Mouse (Mus musculus) ES-E14 (cell line): ENCODE data around the gene Rab5b. TPM values are rescaled to one million over a fixed set of nuclear protein-coding genes. Genes with fewer than 3 reads are reported as not detected.
"Not testable (repeated sequence)": the region's sequence is repeated elsewhere in the genome, so short reads cannot be mapped to it uniquely, and the experiment has no call there.

Experiments
- DNase-seq: peaks from one replicate; pipeline ENCODE4 v3.0.0-alpha.2; 2013; ENCODE audit warnings: low read depth, low spot score
- H3K27ac ChIP-seq: 2 replicates; pipeline ENCODE4 v1.5.1; 2012; ENCODE audit warnings: low read depth, mild to moderate bottlenecking, low read length, moderate library complexity, mixed read lengths; ENCODE audit not compliant: poor library complexity, insufficient read depth, severe bottlenecking
- H3K36me3 ChIP-seq: 2 replicates; pipeline ENCODE4 v1.6.1; 2012; ENCODE audit warnings: mild to moderate bottlenecking, low read length, moderate library complexity, mixed read lengths; ENCODE audit not compliant: control insufficient read depth, poor library complexity, insufficient read depth, severe bottlenecking
- H3K4me1 ChIP-seq, 2 experiments: fragments of 150-350 bp in 1 of 2; sonication (generic) in 1 of 2; 2 replicates each; pipeline ENCODE4 v1.6.1; 2012; ENCODE audit warnings: low read length in 2 of 2, mild to moderate bottlenecking in 1 of 2, mixed read lengths in 1 of 2; ENCODE audit not compliant: control insufficient read depth in 2 of 2, insufficient read depth in 2 of 2, poor library complexity in 1 of 2
- H3K4me3 ChIP-seq, 2 experiments: fragments of 150-350 bp in 1 of 2; sonication (generic) in 1 of 2; 2 replicates each; pipeline ENCODE4 v1.5.1; 2012; ENCODE audit warnings: low read length in 2 of 2, low read depth in 1 of 2, mild to moderate bottlenecking in 1 of 2, mixed read lengths in 1 of 2; ENCODE audit not compliant: insufficient read depth in 1 of 2, poor library complexity in 1 of 2, severe bottlenecking in 1 of 2
- H3K9ac ChIP-seq: 2 replicates; pipeline ENCODE4 v1.6.1; 2012; ENCODE audit warnings: low read depth, mild to moderate bottlenecking, low read length, mixed read lengths; ENCODE audit not compliant: poor library complexity, insufficient read depth, severe bottlenecking
- H3K9me3 ChIP-seq: fragments of 150-350 bp; sonication (generic); 2 replicates; pipeline ENCODE4 v1.6.1; 2012; ENCODE audit warnings: low read depth, mild to moderate bottlenecking, low read length; ENCODE audit not compliant: control insufficient read depth, insufficient read depth
- CHD2 ChIP-seq: IDR thresholded peaks from 2 replicates; pipeline ENCODE4 v1.6.1; 2014; ENCODE audit warnings: mild to moderate bottlenecking, low read depth, low read length, inconsistent platforms
- HCFC1 ChIP-seq: IDR thresholded peaks from 2 replicates; pipeline ENCODE4 v1.6.1; 2012; ENCODE audit warnings: low read length, inconsistent platforms, borderline replicate concordance; ENCODE audit not compliant: insufficient read depth
- MAFK ChIP-seq: IDR thresholded peaks from 2 replicates; pipeline ENCODE4 v1.6.1; 2014; ENCODE audit warnings: mild to moderate bottlenecking, low read depth, low read length, inconsistent platforms; ENCODE audit not compliant: insufficient read depth
- ZC3H11A ChIP-seq: IDR thresholded peaks from 2 replicates; pipeline ENCODE4 v1.6.1; 2012; ENCODE audit warnings: low read depth, mild to moderate bottlenecking, inconsistent platforms, low read length, borderline replicate concordance
- ZNF384 ChIP-seq: IDR thresholded peaks from 2 replicates; pipeline ENCODE4 v1.6.1; 2012; ENCODE audit warnings: low read depth, low read length, inconsistent platforms
- in situ Hi-C, 2 experiments: fragments of 600-800 bp; cut with MboI; formaldehyde crosslinking; loops; one replicate each; pipeline ENCODE4 v1.15.1; 2025; ENCODE audit warnings: low sequenced_read_pairs in 2 of 2, inconsistent platforms in 1 of 2; ENCODE audit not compliant: unreplicated experiment in 2 of 2
- total RNA-seq: library from RNA; depleted of rRNA; stranded (reverse); fragments of 300-350 nt; gene quantifications from 2 replicates; pipeline ENCODE4 v1.2.3, GENCODE M21; 2012

Gene Rab5b
- total RNA-seq, 1 experiment, result 32.8 TPM

DNA sequence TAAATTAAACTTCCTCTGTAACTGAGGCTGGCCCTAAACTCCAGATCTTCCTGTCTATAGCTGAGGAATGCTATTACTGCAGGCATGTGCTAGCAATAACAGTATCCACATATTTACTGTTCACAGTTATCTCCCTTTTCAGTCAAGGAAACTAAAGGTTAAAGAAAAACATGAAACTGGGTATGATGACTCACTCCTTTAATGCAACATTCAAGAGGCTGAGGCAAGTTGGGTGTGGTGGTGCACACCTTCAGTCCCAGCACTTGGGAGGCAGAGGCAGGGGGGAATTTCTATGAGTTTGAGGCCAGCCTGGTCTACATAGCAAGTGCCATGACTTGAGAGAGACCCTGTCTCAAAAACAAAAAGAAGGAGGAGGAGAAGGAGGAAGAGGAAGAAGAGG, 35.9 kb upstream of the Rab5b start:
- no peak overlapping the region for H3K9ac ChIP-seq
- H3K27ac ChIP-seq, result no peak overlapping the region
- in situ Hi-C loops, result loop anchor here in 1 of 2 experiments (10.0 kb wide), 1 partner anchor 163 kb away; the partner anchor contains the start of gene Gdf11
- peaks cover 29% of the 10 kb centered on the region for H3K36me3 ChIP-seq
- no peaks in the 10 kb centered on the region for H3K9me3 ChIP-seq
- no peak for DNase-seq
- peaks cover 1 to 7% of the 10 kb centered on the region in 2 experiments; a peak in 3 of 4 replicates for H3K4me1 ChIP-seq
- no peak overlapping the region for H3K4me3 ChIP-seq
- no peak for TF ChIP-seq HCFC1
- no peak for TF ChIP-seq CHD2
- no peak for TF ChIP-seq ZC3H11A

DNA sequence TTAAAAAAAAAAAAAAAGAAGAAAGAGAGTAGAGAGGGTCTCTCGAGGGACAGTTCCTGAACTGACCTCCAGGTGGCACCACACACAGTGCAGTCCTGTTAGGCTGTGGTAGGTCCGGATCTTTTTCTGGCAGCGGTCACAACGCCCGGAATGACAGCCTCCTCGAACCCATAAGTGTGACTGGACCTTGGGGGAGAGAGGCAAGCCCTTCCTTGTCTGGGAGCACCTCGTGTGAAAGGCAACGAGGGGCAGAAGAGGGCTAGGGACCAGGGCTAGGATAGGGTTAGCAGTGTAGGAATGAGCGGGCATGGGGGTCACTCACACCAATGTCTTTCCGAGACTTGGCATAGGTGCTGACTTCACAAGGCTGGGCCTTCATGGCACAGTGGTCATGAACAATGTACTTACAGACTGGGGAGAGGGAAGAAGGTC, 35.0 kb upstream of the Rab5b start:
- no peak overlapping the region for H3K9ac ChIP-seq
- H3K4me3 ChIP-seq, result no peak overlapping the region
- no peaks in the 10 kb centered on the region for H3K4me1 ChIP-seq
- in situ Hi-C loops, result loop anchor here in 1 of 2 experiments (10.0 kb wide), 1 partner anchor 164 kb away; the partner anchor contains the start of gene Gdf11
- no peak overlapping the region for H3K27ac ChIP-seq
- H3K36me3 ChIP-seq, result peaks cover 25% of the 10 kb centered on the region
- H3K9me3 ChIP-seq, result no peaks in the 10 kb centered on the region
- TF ChIP-seq CHD2, result no peak
- no peak for TF ChIP-seq MAFK
- TF ChIP-seq ZC3H11A, result peak; percentile 28; the same call in 1 of the 2 replicates
- no peak for TF ChIP-seq HCFC1
- TF ChIP-seq ZNF384, result peak; percentile 91
- no peak for DNase-seq

DNA sequence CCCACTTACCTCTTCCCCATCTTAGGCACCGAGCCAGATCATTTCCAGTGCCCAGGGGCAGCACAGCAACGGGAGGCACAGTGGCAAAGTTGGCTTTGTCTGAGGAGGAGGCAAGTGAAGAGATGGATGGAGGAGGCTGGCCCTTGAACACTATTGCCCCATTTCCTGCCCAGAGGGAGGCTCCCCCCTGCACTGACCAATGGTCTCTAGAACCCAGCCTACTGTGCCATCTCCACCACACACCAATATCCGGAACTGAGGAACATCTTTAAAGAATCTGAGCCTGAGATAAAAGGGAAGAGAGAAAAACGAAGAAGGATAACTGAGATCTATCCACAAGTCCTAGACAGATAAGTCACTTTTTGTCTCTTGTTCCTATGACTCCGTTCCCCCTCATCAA, 32.0 kb upstream of the Rab5b start:
- H3K9ac ChIP-seq, result no peak overlapping the region
- H3K4me1 ChIP-seq, result no peaks in the 10 kb centered on the region
- no peak for DNase-seq
- H3K9me3 ChIP-seq, result no peaks in the 10 kb centered on the region
- H3K4me3 ChIP-seq, result no peak overlapping the region
- H3K36me3 ChIP-seq, result peaks cover 18% of the 10 kb centered on the region
- H3K27ac ChIP-seq, result no peak overlapping the region
- TF ChIP-seq CHD2, result no peak
- TF ChIP-seq ZC3H11A, result no peak
- TF ChIP-seq ZNF384, result no peak
- no peak for TF ChIP-seq MAFK
- no peak for TF ChIP-seq HCFC1
- in situ Hi-C loops, result no loop called here

DNA sequence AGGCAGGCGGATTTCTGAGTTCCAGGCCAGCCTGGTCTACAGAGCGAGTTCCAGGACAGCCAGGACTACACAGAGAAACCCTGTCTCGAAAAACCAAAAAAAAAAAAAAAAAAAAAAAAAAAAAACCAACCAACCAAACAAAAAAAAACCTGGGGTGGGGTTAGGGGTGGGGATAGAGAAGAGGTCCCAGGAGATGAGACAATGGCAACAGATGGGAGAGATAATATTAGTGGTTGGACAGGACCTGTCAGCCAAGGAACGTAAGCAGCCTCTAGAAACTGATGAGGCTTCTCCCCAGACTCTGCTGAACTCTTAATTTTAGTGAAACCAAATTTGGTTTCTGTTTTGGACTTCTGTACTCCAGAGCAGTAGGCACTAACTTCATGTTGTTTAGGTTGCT, 29.4 kb upstream of the Rab5b start:
- H3K4me1 ChIP-seq, H3K9ac ChIP-seq, DNase-seq, in situ Hi-C loops, H3K9me3 ChIP-seq, H3K4me3 ChIP-seq, H3K27ac ChIP-seq: not testable (repeated sequence)
- peaks cover 12% of the 10 kb centered on the region for H3K36me3 ChIP-seq
- TF ChIP-seq ZNF384, result peak; percentile 20; the same call in 1 of the 2 replicates

DNA sequence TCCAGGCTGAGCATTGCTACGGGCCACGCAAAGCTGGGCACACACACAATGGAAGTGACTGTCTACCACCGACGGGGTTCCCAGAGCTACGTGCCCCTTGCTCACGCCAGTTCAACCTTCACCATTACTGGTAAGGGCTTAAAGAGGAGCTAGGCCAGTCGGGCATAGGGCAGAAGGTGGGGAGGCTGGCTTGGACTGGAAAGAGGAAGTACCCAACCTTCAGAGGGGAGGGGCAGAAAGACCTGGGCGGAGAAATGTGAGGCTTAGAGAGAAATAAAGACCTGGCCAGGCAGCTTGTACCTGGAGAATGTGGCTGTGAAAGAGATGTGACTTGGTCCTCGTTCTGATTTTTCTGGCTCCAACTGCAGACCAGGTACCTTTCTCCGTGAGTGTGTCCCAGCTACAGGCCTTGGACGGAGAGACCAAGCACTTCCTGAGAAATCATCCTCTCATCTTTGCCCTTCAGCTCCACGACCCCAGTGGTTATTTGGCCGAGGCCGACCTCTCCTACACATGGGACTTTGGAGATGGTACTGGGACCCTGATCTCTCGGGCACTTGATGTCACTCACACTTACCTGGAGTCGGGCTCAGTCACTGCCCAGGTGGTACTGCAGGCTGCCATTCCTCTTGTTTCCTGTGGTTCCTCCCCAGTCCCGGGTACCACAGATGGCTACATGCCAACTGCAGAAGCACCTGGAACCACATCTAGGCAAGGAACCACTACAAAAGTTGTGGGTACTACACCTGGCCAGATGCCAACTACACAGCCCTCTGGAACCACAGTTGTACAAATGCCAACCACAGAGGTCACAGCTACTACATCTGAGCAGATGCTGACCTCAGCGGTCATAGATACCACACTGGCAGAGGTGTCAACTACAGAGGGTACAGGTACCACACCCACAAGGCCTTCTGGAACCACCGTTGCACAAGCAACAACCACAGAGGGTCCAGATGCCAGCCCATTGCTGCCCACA, 19.8 kb upstream of the Rab5b start:
- Histone ChIP-seq H3K27ac (no peak overlapping the region), H3K4me1 (peaks cover 2 to 12% of the 10 kb centered on the region in 2 experiments; a peak in 3 of 4 replicates), H3K9ac (no peak overlapping the region), H3K4me3 (no peak overlapping the region), H3K36me3 (peaks cover 4% of the 10 kb centered on the region; the same call in 1 of the 2 replicates), H3K9me3 (no peaks in the 10 kb centered on the region)
- TF ChIP-seq MAFK (no peak), ZNF384 (no peak), ZC3H11A (no peak), HCFC1 (no peak), CHD2 (no peak)
- no peak for DNase-seq
- in situ Hi-C loops, result no loop called here
